Mouse (Mus musculus): ENCODE results near the gene Cyp4f18.
"Not testable (repeated sequence)": the region's sequence is repeated elsewhere in the genome, so short reads cannot be mapped to it uniquely, and the experiment has no call there.

Cyp4f18 gene

DNA sequence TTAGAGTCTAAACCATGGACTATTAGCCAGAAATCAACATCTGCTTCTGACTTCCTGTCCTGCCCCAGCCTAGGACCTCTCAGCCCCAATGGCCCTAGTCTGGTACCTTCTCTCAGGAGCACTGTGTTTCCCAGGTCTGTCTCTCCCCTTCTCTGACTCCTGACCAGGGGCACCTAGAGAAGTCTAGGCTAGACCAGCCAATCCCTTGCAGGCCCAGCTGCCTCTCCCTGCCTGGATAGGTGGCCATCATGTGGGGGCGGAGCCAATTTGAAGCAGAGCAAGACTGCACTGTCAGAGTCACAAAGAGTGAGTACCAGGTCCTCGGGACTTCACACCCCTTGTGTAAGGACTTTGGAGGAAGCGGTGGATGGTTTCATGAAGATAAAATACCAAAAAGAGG is at the start of gene Cyp4f18:
TSS of gene Cyp4f18 (minus strand) at position 154 of the 400 bp plus-strand sequence.
- peak; percentile 14 for DNase-seq

DNA sequence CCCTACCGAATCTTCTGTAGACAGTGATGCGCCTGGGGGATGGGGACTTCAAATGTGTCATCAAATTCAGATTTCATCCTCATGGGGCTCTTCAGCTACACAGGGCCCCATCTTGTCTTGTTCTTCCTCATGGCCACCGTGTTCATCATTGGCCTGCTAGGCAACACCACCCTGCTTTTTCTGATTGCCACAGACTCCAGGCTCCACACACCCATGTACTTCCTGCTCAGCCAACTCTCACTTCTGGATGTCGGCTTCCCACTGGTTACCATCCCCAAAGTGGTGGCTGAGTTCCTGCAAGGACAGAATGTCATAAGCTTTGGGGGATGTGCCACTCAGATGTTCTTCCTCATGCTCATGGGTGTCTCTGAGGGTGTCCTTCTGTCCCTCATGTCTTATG is 48.2 kb upstream of the Cyp4f18 start:
- DNase-seq = not testable (repeated sequence)

DNA sequence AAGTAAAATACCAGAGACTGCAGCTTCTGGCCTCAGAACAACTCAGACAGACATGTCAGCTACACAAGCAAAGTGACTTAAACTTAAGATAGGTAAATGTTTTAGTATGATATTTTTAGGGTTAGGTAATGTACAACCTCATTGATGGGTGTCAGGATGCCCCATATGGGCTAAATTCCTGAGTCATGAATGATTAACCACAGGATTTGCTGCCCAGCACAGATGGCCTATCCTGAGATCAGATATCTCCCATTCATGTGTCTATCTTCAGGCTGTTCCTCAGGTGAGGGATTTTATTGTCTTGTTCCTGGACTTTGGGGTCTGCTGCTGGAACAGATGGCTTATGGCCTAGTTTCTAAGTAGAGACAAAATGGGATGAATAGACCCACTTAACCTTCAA is 45.2 kb upstream of the Cyp4f18 start:
- DNase-seq = not testable (repeated sequence)

DNA sequence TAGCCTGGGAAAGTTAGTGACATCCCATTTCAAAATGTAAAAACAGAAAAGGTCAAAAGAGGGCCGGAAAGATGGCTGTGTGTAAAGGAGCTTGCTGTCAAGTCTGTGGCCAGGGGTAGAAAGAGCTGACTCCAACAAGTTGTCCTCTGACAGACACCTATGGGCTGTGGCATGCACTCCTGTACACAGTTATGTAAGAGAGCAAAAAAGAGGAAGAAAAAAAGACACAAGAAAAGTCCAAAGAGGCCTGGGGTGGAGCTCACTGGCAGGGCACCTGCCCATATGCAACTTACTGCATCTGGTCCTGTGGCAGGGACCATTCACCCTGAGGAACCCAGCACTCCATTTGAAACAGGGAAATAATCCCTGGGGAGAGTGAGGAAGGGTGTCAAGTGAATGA is 33.1 kb upstream of the Cyp4f18 start:
- DNase-seq = no peak

DNA sequence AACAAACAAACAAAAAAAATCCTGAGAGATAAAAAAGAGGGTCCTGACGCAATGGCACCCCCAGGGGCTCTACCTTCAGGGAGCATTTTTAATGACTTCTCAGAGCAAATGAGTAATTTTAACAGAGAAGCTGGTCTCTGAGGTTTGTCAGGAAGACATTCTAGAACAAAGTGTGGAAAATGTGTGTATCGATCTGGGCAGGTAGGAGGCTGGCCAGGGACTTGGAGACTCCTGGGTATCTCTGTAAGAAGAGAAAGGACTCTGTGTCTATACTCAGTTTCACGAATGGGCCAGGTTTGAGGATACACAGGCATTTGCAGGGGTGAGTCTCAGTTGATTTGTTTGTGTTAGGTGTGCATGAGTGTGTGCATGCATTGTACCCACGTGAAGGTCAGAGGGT is 31.5 kb upstream of the Cyp4f18 start, which contains the start of gene Olfr372:
TSS of gene Olfr372 (plus strand) at position 301 of the 400 bp plus-strand sequence.
- not testable (repeated sequence) for DNase-seq

DNA sequence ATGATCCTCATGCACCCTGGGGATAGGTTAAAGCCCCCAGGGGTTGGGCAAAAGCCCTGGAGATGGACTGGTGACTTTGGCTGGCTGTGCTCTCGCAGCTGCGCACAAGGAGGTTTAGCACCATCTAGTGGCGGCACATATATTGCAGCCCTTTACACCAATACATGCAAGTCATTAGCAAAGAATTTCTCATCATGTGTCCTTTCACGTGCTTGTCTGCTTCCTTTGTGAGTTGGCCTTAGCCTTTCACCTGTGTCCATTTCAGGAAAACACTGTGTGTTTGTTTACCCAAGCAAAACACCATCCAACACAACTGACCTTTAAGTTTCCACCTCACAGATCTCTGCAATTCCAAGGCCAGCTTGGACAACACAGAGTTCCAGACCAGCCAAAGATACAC is 23.5 kb upstream of the Cyp4f18 start:
- not testable (repeated sequence) for DNase-seq

- not testable (repeated sequence) for DNase-seq
Observed at GRCm38 (mm10) chr8:72024886-72025285, 15.5 kb upstream of the Cyp4f18 start.

GRCm38 (mm10) chr8:72019816-72020215 is 10.4 kb upstream of the Cyp4f18 start:
- DNase-seq = no peak

- not testable (repeated sequence) for DNase-seq
Observed at GRCm38 (mm10) chr8:72019022-72019421, 9.6 kb upstream of the Cyp4f18 start.

- no peak for DNase-seq
Observed at GRCm38 (mm10) chr8:72018141-72018540, 8.7 kb upstream of the Cyp4f18 start.

DNA sequence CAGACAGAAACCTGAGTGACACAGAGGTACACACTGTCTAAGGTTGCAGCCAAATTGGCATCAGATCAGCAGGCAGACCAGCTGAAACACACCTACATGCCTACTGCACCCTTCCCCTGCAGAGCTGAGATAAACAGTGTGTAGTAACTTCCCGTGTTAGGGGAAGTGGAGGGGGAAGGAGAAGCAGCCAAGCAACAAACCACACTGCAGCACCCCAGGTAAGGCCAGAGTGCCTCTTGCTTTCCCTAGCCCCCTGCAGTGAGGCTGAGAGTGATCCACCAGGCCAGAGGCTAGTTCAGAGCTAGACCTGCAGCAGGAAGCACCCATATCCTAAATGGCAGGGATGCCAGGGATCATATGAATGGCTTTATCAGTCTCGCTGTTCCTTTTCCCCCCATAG is 7.9 kb upstream of the Cyp4f18 start:
- not testable (repeated sequence) for DNase-seq

DNA sequence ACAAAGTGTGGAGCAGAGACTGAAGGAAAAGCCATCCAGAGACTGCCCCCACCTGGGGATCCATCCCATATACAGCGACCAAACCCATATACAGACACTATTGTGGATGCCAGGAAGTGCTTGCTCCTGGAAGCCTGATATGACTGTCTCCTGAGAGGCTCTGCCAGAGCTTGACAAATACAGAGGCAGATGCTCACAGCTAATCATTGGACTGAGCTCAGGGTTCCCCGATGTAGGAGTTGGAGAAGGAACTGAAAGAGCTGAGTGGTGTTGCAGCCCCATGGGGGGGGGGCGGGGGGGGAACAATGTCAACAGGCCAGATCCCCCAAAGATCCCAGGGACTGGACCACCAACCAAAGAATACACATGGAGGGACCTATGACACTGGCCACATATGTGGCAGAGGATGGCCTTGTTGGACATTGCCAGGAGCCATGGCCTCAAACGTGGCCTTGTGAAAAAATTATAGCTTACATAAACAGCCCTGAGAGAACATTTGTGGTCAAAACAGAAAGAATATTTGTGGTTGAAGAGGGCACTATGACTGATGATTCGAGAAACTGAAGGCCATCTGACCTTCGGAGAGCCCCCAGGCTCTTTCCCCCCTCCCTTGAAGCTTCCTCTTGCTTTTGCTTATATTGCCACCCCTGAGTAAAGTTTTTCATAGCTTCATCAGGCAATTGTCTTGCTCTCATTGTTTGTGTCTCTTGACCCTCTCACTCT is 4.2 kb upstream of the Cyp4f18 start:
- not testable (repeated sequence) for DNase-seq

DNA sequence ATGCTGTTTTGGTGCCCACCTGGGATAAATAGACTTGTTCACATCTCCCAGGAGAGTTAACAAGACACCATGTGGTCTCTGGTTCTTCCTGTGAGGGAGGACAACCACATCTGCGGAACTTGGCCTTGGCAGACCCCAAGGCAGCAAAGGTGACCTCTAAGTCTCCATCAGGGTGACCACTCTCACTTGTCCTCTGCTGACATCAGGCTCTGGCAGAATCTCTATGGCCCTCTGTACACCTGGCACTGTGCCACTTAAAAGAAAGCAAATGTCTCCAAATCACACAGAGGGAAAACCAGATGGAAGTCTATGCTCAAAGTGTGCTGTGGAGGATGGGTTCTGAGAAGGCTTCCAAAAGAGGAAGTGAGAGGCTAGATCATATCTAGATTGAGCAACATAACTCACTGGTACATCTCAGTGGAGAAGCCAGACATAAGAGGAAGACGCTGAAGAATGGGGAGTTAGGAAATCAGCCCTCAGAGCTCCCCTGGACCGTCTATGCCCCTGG is 1.2 kb downstream of the Cyp4f18 start:
- no peak for DNase-seq

DNA sequence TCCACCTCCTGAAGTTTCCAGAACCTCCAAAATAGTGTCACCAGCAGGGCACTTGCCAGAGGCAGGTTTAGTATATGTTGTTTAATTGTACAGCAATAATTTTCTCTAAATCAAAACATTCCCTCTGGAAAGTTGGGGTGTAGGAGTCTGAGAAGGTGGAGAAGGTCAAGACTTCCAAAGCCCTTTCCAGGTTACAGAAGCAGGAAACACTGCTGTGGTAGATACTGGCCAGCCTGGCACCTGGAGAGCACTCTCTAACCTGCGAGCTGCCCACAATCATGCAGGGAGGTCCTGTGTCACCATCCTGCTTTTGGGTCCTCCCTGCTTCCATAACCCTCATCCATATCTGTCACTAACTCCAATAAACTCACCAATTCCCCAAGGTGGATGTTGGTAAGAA is 2.7 kb downstream of the Cyp4f18 start:
- DNase-seq = no peak

- DNase-seq = no peak
Observed at GRCm38 (mm10) chr8:72005912-72006311, 3.5 kb downstream of the Cyp4f18 start.

- DNase-seq = no peak
Observed at GRCm38 (mm10) chr8:72002942-72003341, 6.5 kb downstream of the Cyp4f18 start.

DNA sequence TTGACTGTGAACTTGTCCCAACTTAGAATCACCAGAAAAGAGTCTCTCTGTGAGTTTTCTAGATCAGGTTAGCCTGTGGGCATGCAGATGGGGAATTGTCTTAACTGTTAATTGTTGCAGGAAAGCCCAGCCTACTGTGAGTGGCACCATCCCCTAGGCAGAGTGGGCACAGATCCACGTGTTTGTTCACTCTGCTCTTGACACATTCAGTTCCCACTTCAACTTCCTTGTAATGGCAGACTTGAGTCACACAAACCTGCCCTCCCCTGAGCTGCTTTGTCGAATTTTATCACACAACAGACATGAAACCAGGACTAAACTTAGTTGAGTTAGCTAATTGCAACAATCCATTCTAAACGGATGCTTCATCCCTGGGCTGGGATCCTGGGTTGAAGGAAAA is 9.2 kb downstream of the Cyp4f18 start:
- no peak for DNase-seq

DNA sequence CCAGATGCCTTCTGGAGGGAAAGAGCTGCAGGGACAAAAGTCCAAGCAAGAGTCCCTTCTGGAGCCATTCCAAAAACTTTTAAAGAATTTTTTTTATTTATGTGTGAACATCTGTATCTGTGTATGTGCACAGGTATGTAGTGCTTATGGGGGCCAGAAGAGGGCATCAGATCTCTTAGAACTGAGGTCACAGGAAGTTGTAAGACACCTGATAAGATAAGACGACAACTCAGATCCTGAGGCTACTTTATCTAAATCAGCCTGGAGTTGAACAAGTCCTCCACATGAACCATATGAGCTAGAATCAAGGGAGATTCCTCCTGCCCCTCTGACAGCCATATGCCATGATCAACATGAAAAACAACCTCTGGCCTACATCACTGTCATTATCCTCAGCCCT is 10.0 kb downstream of the Cyp4f18 start:
- no peak for DNase-seq

GRCm38 (mm10) chr8:71988867-71989599 is 20.4 kb downstream of the Cyp4f18 start:
- no peak for DNase-seq

DNA sequence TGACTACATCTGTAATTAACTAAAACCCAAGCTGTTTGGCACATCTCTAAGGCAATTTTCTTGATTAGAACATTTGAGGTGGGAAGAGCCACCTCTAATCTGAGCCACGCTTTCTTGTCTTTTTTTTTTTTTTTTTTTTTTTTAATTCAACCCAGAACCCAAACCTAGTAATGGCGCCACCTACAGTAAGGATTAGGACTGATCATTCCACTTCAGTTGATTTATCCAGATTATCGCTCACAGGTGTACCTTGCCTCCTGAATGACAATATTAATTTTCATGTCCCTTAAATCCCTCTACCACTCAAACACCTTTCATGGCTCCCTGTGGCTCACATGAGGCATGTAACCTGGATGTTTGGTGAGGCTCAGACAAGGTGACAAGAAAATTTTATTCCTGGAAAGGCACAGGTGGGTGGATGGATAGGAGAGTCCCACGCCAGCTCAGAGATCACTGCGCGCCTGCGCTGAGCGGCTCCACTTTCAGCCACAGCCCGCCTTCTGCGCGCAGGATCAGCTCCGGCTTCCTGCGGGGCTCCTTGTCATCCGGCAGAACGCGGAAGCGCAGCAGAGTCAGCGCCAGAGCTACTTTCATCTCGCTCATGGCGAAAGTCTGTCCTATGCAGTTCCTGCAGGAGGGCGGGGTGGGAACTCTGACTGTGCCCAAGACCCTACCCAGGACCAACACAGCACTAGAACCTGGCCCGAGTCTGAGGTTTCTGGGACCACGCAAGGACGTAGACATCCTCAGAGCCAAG is 21.1 kb downstream of the Cyp4f18 start:
- DNase-seq = peak; percentile 51

GRCm38 (mm10) chr8:71984601-71985000 is 24.8 kb downstream of the Cyp4f18 start:
- DNase-seq = no peak

GRCm38 (mm10) chr8:71981456-71981855 is 28.0 kb downstream of the Cyp4f18 start:
- DNase-seq = no peak

DNA sequence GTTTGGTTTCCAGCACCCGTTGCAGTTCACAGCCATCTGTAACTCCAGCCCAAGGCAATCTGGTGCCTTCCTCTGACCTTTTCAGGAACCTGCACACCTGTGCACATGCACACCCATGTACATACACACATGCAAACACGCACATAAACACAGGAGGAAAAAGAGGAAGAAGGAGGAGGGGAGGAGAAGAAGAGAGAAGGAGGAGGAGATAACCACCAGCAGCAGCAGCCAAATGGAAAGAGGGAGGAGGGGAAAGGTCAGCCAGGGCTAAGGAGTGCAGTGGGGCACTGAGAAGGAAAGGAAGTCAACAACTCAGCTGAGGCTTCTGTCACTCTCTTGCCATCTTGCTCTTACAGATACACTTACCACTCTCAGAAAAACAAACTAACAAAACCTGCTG is 28.4 kb downstream of the Cyp4f18 start:
- DNase-seq = no peak

Data from liver (tissue).